Mouse (Mus musculus): ENCODE measurements at regions not wholly inside any gene's neighbourhood (a gene's known extent, or its start where the extent isn't known, plus 50 kb on each side); places are given as distances from the start of the nearest gene placed in this dataset.

DNA sequence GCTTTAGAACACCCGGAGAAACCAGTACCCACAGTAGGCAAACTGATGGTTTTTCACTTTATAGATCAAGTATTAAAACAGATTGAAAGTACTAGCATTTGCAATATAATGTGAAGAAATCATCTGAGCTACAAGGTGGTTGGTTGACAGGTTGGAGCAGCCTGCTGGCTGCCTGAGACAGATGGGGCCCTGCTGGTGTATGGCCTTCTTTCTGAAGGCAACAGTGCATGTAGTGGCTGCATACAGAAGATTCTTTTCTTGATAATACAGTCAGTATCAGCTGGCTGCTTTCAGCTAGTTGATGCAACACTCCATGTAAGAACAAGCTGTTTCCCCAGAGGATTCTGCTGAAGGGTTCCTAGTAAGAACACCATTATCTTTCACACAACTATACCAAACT, 720.6 kb downstream of the Tlr4 start:
- TF ChIP-seq MYC (IDR thresholded peaks at IDR 0.05; ENCODE audit: low read depth, low read length) (no peak), MAX (IDR thresholded peaks at IDR 0.05; ENCODE audit: low read length) (no peak), RAD21 (IDR thresholded peaks at IDR 0.05; ENCODE audit: low read depth, low read length) (no peak), BHLHE40 (IDR thresholded peaks at IDR 0.05; ENCODE audit: borderline replicate concordance, low read depth, low read length) (no peak)
- no peaks in the 10 kb centered on the region for H3K27me3 ChIP-seq (ENCODE audit: control insufficient read depth in 1 of 2, insufficient read depth in 2 of 2, low read length in 2 of 2)

DNA sequence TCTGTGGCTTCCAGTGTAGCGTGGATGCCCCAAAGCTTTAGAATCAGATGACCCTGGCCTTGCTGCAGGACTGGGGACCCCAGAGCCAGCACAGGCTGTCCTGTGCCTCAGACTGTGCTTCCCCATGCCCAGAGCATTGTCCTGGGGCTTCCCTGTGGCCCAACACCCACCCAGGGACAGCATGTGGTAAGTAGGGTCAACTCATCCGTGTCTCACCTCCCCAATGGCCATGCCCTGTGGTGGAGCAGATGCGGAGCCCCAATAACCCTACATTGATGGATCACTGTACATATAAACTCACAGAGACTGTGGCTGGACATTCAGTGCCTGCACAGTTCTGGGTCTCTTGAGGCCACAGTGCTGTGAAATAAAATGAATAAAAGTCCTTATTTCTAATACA, 726.1 kb downstream of the Tlr4 start:
- Histone ChIP-seq H3K79me2 (ENCODE audit: control insufficient read depth, insufficient read depth, low read length, poor library complexity) (no peaks in the 10 kb centered on the region), H3K36me3 (ENCODE audit: control insufficient read depth in 1 of 2, insufficient read depth in 2 of 2, low read length in 2 of 2) (no peaks in the 10 kb centered on the region), H3K9ac (ENCODE audit: control insufficient read depth, low read depth, low read length, poor library complexity, severe bottlenecking) (no peak overlapping the region), H3K9me3 (replicated peaks; ENCODE audit: insufficient read depth, low read length) (no peaks in the 10 kb centered on the region), H3K4me1 (ENCODE audit: control insufficient read depth in 1 of 2, insufficient read depth in 2 of 2, low read length in 2 of 2) (no peaks in the 10 kb centered on the region), H3K27me3 (ENCODE audit: control insufficient read depth in 1 of 2, insufficient read depth in 2 of 2, low read length in 2 of 2) (no peaks in the 10 kb centered on the region), H3K27ac (ENCODE audit: control insufficient read depth, low read depth, low read length) (no peak overlapping the region), H3K4me3 (ENCODE audit: control insufficient read depth in 1 of 2, insufficient read depth in 1 of 2, low read depth in 2 of 2, low read length in 2 of 2) (no peak overlapping the region)
- no peak for TF ChIP-seq GABPA (IDR thresholded peaks at IDR 0.05; ENCODE audit: low read depth, low read length)
- no peak for TF ChIP-seq UBTF (IDR thresholded peaks at IDR 0.05; ENCODE audit: borderline replicate concordance, insufficient read depth, low read depth, low read length)
- no peak for TF ChIP-seq ELF1 (IDR thresholded peaks at IDR 0.05; ENCODE audit: low read depth, low read length)
- no peak for TF ChIP-seq TBP (IDR thresholded peaks at IDR 0.05; ENCODE audit: low read depth, low read length)
- no peak for TF ChIP-seq HCFC1 (IDR thresholded peaks at IDR 0.05; ENCODE audit: low read depth, low read length)
- TF ChIP-seq NRF1 (IDR thresholded peaks at IDR 0.05; ENCODE audit: insufficient read depth, low read depth, low read length, poor library complexity, severe bottlenecking): no peak
- TF ChIP-seq CHD2 (IDR thresholded peaks at IDR 0.05; ENCODE audit: low read length): no peak
- TF ChIP-seq EP300 (IDR thresholded peaks at IDR 0.05; ENCODE audit: low read depth in 1 of 2, low read length in 2 of 2): no peak
- no peak for TF ChIP-seq MYC (IDR thresholded peaks at IDR 0.05; ENCODE audit: low read depth, low read length)
- TF ChIP-seq TCF12 (IDR thresholded peaks at IDR 0.05; ENCODE audit: low read depth, low read length): no peak
- TF ChIP-seq JUND (IDR thresholded peaks at IDR 0.05; ENCODE audit: low read depth, low read length): no peak
- no peak for DNase-seq (ENCODE audit: low read depth, low spot score)

More for the DNA sequence above, 720.6 kb downstream of the Tlr4 start:
- H3K9me3 ChIP-seq (replicated peaks; ENCODE audit: insufficient read depth, low read length): no peaks in the 10 kb centered on the region
- no peak overlapping the region for H3K4me3 ChIP-seq (ENCODE audit: control insufficient read depth in 1 of 2, insufficient read depth in 1 of 2, low read depth in 2 of 2, low read length in 2 of 2)
- H3K36me3 ChIP-seq (ENCODE audit: control insufficient read depth in 1 of 2, insufficient read depth in 2 of 2, low read length in 2 of 2): no peaks in the 10 kb centered on the region
- no peaks in the 10 kb centered on the region for H3K4me1 ChIP-seq (ENCODE audit: control insufficient read depth in 1 of 2, insufficient read depth in 2 of 2, low read length in 2 of 2)
- no peak overlapping the region for H3K27ac ChIP-seq (ENCODE audit: control insufficient read depth, low read depth, low read length)
- no peak overlapping the region for H3K9ac ChIP-seq (ENCODE audit: control insufficient read depth, low read depth, low read length, poor library complexity, severe bottlenecking)
- no peaks in the 10 kb centered on the region for H3K79me2 ChIP-seq (ENCODE audit: control insufficient read depth, insufficient read depth, low read length, poor library complexity)
- DNase-seq (ENCODE audit: low read depth, low spot score): no peak

DNA sequence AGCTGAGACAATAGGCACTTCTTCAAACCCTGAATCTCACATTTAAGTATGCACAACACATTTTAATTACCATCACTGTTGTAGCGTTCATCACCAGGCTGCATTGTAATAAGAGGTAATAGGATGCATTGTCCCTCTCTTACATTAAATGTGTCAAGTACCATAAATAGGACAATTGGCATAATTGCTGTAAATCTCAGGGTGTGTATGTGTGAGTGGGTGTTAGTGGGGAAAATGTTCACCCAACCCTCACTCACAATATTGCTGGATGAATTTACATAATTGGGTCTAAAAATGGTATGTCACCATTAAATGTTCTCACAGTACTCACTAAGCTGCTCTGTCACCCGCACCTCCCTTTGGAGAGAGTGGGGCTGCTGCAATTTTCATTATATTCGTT, 747.4 kb downstream of the Tlr4 start:
- no peak overlapping the region for H3K27ac ChIP-seq (ENCODE audit: control insufficient read depth, low read depth, low read length)
- H3K27me3 ChIP-seq (ENCODE audit: control insufficient read depth in 1 of 2, insufficient read depth in 2 of 2, low read length in 2 of 2): no peaks in the 10 kb centered on the region
- H3K36me3 ChIP-seq (ENCODE audit: control insufficient read depth in 1 of 2, insufficient read depth in 2 of 2, low read length in 2 of 2): no peaks in the 10 kb centered on the region
- no peak overlapping the region for H3K4me3 ChIP-seq (ENCODE audit: control insufficient read depth in 1 of 2, insufficient read depth in 1 of 2, low read depth in 2 of 2, low read length in 2 of 2)
- TF ChIP-seq SMC3 (IDR thresholded peaks at IDR 0.05; ENCODE audit: low read depth, low read length): no peak
- TF ChIP-seq USF1 (IDR thresholded peaks at IDR 0.05; ENCODE audit: low read depth, low read length): no peak
- TF ChIP-seq EP300 (IDR thresholded peaks at IDR 0.05; ENCODE audit: low read depth in 1 of 2, low read length in 2 of 2): no peak
- TF ChIP-seq CTCF (IDR thresholded peaks at IDR 0.05 in 2 of 3, conservative IDR thresholded peaks at IDR 0.05 in 1 of 3; ENCODE audit: control insufficient read depth in 1 of 3, insufficient read depth in 1 of 3, low read depth in 2 of 3, low read length in 3 of 3, poor library complexity in 1 of 3, severe bottlenecking in 1 of 3): no peak
- no peak for TF ChIP-seq JUND (IDR thresholded peaks at IDR 0.05; ENCODE audit: low read depth, low read length)
- no peak for TF ChIP-seq POLR2AphosphoS2 (IDR thresholded peaks at IDR 0.05; ENCODE audit: low read length)
- no peak for TF ChIP-seq MYB (IDR thresholded peaks at IDR 0.05; ENCODE audit: low read depth, low read length)
- TF ChIP-seq ZNF384 (IDR thresholded peaks at IDR 0.05; ENCODE audit: low read depth, low read length): no peak
- H3K79me2 ChIP-seq (ENCODE audit: control insufficient read depth, insufficient read depth, low read length, poor library complexity): no peaks in the 10 kb centered on the region
- H3K4me1 ChIP-seq (ENCODE audit: control insufficient read depth in 1 of 2, insufficient read depth in 2 of 2, low read length in 2 of 2): no peaks in the 10 kb centered on the region
- no peaks in the 10 kb centered on the region for H3K9me3 ChIP-seq (replicated peaks; ENCODE audit: insufficient read depth, low read length)
- H3K9ac ChIP-seq (ENCODE audit: control insufficient read depth, low read depth, low read length, poor library complexity, severe bottlenecking): no peak overlapping the region
- DNase-seq (ENCODE audit: low read depth, low spot score): no peak

Data from MEL (cell line).